Mouse (Mus musculus): Measurements from ENCODE around the gene Tnfaip8l1.

DNA sequence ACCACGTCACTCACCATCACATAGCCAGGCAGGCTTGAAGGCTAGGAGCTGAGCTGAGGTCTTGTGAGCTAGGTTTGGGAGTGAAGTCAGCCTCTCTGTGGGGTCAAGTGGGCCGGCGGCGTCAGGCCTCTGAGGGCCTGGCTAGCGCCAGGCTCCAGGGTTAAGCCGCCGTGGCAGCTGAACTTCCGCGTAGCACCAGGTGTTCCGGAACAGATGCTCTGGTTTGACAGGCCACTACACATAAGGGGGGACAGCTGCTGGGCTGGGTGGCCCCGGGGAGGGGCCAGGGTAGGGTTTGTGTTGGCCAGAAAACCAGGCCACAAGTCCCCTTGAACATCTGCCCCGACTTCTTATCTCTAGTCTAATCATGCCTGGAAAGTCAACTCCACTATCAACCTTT lies 14.9 kb upstream of the Tnfaip8l1 start:
- no peak for TF ChIP-seq POLR2A (IDR thresholded peaks at IDR 0.05; ENCODE audit: control insufficient read depth, extremely low read depth, insufficient read depth, low read length, poor library complexity)
- TF ChIP-seq CTCF (IDR thresholded peaks at IDR 0.05; ENCODE audit: borderline replicate concordance, control insufficient read depth, extremely low read depth, insufficient read depth, low read length, poor library complexity): no peak

Measured in thymus, adult 2 months (tissue).